Mouse (Mus musculus) intestine, embryonic 16.5 days (tissue): ENCODE measurements around the gene Rbm12b1. TPM values are rescaled to one million over a fixed set of nuclear protein-coding genes. Genes with fewer than 3 reads are reported as not detected.
"Not testable (repeated sequence)": the region's sequence is repeated elsewhere in the genome, so short reads cannot be mapped to it uniquely, and the experiment has no call there.

ENCODE experiments used
- ATAC-seq: fragments of 200-750 bp; cut with Nextera tagmentation; 2 replicates; pipeline ENCODE4 v1.8.0; 2017; ENCODE audit warnings: moderate TSS enrichment, moderate library complexity
- H3K27ac ChIP-seq: fragments of 300-500 bp; sonication (generic); 2 replicates; pipeline ENCODE4 v1.5.1; 2014; ENCODE audit warnings: mild to moderate bottlenecking, low read length
- H3K27me3 ChIP-seq: fragments of 300-500 bp; sonication (generic); replicated peaks from 2 replicates; pipeline ENCODE4 v1.6.1; 2014; ENCODE audit warnings: low read length, control low read depth, mixed read lengths; ENCODE audit not compliant: control insufficient read depth, insufficient read depth
- H3K36me3 ChIP-seq: fragments of 300-500 bp; sonication (generic); 2 replicates; pipeline ENCODE4 v1.6.1; 2014; ENCODE audit warnings: low read length, control low read depth; ENCODE audit not compliant: control insufficient read depth, insufficient read depth
- H3K4me1 ChIP-seq: fragments of 300-500 bp; sonication (generic); 2 replicates; pipeline ENCODE4 v1.6.1; 2014; ENCODE audit warnings: low read length, control low read depth, mixed read lengths; ENCODE audit not compliant: control insufficient read depth, insufficient read depth
- H3K4me2 ChIP-seq: fragments of 300-500 bp; sonication (generic); 2 replicates; pipeline ENCODE4 v1.6.1; 2014; ENCODE audit warnings: low read depth, low read length, control low read depth
- H3K4me3 ChIP-seq: fragments of 300-500 bp; sonication (generic); 2 replicates; pipeline ENCODE4 v1.5.1; 2014; ENCODE audit warnings: mild to moderate bottlenecking, low read length
- H3K9ac ChIP-seq: fragments of 300-500 bp; sonication (generic); 2 replicates; pipeline ENCODE4 v1.6.1; 2014; ENCODE audit warnings: low read depth, low read length
- H3K9me3 ChIP-seq: fragments of 300-500 bp; sonication (generic); 2 replicates; pipeline ENCODE4 v1.6.1; 2016; ENCODE audit warnings: low read length, control low read depth; ENCODE audit not compliant: control insufficient read depth
- WGBS: fragments of 180-500 bp; shearing (Covaris S2); extraction: QIAGEN DNeasy Blood & Tissue Kit; methylation state at CpG from one replicate; pipeline ENCODE4 v1.1.7; 2014; 5-methylcytosine and 5-hydroxymethylcytosine counted together
- polyA plus RNA-seq: library from polyadenylated mRNA; unstranded; fragments of >200 nt; fragmentation: Nextera tagmentation; extraction: Ambion mirVana; gene quantifications from 2 replicates; pipeline ENCODE4 v1.2.1, GENCODE M21; 2015

Gene Rbm12b1
- 4.0 and 4.7 TPM in 2 replicates for polyA plus RNA-seq

DNA sequence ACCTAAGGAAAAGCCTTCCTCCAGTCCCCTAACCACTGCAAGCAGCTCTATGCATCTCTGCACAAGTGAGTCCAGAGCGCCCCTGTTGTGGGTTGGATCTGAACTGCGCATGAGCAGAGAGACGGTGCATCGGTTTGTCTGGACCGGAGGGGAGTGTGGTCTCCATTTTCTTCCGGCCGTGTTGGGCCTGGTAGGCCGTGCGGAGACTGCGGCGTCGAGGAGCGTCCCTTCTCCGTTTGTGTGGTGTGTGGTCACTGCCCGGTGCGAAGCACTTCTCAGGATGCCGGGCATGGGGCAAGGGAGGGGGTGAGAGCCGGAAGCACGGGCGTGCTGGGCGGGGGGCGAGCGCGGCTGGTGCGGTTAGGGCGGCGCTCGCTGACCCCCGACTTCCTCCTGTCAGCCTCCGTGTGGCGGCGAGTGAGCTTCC is at the start of gene Rbm12b1:
Gene Rbm12b1 (plus strand): TSS at position 124 of the 427 bp plus-strand sequence.
- peak within 1 kb of the TSS; percentile 42 for H3K4me3 ChIP-seq
- peak within 1 kb of the TSS; percentile 57 for H3K9ac ChIP-seq
- not testable (repeated sequence) for H3K27me3 ChIP-seq, H3K36me3 ChIP-seq, H3K27ac ChIP-seq, H3K4me1 ChIP-seq, H3K9me3 ChIP-seq
- peak; percentile 100 for ATAC-seq
- H3K4me2 ChIP-seq = peak within 1 kb of the TSS; percentile 52
- WGBS = 2% methylated on average over 17 of the region's 32 CpGs

DNA sequence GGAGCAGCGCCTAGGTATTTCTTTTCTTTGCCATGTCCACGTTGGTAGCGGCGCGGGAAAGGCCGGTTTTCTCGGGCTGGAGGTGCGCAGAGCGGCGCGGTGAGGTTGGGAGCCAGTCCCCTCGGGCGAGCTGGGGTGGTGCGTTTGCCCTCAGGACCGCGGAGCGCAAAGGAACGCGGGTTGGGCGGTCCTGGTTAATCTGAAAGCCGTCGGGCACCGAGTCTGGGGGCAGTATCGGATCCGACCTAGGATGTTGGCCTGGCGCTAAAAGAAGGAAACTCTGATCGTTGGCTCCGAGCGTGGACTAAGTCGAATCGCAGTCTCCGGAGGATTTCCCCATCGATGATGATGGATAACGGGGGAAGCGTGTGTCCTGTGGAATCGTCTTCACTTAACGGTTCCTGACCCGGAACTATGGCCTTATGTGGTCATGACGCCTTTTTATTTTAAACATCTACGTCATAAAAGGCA is 563 bp downstream of the Rbm12b1 start:
- not testable (repeated sequence) for H3K27me3 ChIP-seq, H3K4me1 ChIP-seq, H3K9me3 ChIP-seq, H3K36me3 ChIP-seq, H3K27ac ChIP-seq
- peak overlapping the region; percentile 42 for H3K4me3 ChIP-seq
- H3K9ac ChIP-seq = peak overlapping the region; percentile 45; the same call in 1 of the 2 replicates
- peak; percentile 92 for ATAC-seq
- peak overlapping the region; percentile 37 for H3K4me2 ChIP-seq
- 6% methylated on average over 20 of the region's 40 CpGs for WGBS

DNA sequence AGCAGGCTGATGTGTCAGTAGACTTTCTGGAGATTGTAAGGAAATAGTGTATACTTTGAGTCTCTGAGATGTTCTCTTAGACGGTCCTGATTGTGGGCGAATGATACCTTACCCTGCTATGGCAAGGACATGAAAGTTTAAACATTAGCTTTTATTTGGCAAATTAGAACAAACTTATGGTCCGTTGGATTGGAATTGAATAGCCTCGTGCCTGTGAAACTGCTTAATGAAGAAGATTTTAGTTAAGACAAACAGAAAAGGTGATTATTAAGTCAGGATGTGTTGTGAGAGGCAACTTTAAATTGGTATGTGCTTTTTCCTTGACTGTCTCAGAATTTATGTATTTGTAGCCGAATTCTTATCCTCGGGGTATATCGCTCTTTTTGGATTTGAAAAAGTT is 1.5 kb downstream of the Rbm12b1 start:
- H3K4me3 ChIP-seq, ATAC-seq, H3K4me2 ChIP-seq, H3K9ac ChIP-seq, H3K27ac ChIP-seq, H3K4me1 ChIP-seq, H3K9me3 ChIP-seq, H3K27me3 ChIP-seq, H3K36me3 ChIP-seq: not testable (repeated sequence)
- WGBS = 93% methylated on average over 7 of the region's 7 CpGs

DNA sequence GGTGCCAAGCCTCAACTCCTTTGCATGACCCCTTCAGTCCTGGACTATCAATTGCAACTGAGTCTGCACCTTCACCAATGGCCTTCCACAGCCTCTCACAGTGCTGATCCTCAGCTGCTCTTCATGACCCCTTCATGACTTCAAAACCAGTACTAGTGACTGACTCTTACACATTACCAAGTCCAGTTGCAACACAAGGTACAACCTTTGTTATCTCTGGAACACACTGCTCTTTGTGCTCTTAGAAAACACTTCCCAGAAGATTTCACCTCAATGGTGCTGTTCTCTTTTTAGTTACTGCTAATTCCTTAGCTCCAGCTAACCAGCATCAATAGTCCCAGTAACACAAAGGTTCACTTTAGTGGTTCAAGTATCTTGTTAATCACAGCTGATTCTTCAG is 7.6 kb downstream of the Rbm12b1 start:
- H3K9me3 ChIP-seq = 0 out of 2 replicates have a peak, but pooled peaks cover 2% of the 10 kb centered on the region
- no peak overlapping the region for H3K27ac ChIP-seq
- no peak for ATAC-seq
- no peaks in the 10 kb centered on the region for H3K4me1 ChIP-seq
- no peak overlapping the region for H3K9ac ChIP-seq
- H3K4me3 ChIP-seq = no peak overlapping the region
- H3K4me2 ChIP-seq = no peak overlapping the region
- H3K27me3 ChIP-seq = no peaks in the 10 kb centered on the region
- peaks cover 3% of the 10 kb centered on the region; the same call in 1 of the 2 replicates for H3K36me3 ChIP-seq

DNA sequence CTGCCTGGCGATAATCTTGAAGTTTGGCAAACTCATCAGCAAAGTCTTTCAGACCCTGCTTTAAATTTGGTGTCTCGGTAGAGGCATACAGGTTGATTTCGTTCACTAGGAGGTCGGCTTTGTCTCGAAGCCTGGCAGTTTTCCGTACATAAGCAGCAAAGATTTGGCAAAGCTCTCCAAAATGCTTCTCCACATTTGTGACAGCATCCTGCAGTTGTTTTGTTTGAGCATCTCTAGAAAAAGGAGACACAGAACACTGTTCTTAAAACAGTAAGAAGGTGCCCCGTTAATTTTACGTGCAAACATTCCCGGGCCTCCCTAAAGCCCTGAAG is 30.9 kb downstream of the Rbm12b1 start:
- Histone ChIP-seq H3K4me3 (peak overlapping the region; percentile 87), H3K4me1 (peaks cover 9% of the 10 kb centered on the region), H3K4me2 (peak overlapping the region; percentile 85), H3K9me3 (no peaks in the 10 kb centered on the region), H3K27me3 (no peaks in the 10 kb centered on the region), H3K9ac (peak overlapping the region; percentile 96), H3K27ac (peak overlapping the region; percentile 84; the same call in 1 of the 2 replicates), H3K36me3 (0 out of 2 replicates have a peak, but pooled peaks cover 2% of the 10 kb centered on the region)
- WGBS = 12% methylated on average over 9 of the region's 9 CpGs
- ATAC-seq = no peak

DNA sequence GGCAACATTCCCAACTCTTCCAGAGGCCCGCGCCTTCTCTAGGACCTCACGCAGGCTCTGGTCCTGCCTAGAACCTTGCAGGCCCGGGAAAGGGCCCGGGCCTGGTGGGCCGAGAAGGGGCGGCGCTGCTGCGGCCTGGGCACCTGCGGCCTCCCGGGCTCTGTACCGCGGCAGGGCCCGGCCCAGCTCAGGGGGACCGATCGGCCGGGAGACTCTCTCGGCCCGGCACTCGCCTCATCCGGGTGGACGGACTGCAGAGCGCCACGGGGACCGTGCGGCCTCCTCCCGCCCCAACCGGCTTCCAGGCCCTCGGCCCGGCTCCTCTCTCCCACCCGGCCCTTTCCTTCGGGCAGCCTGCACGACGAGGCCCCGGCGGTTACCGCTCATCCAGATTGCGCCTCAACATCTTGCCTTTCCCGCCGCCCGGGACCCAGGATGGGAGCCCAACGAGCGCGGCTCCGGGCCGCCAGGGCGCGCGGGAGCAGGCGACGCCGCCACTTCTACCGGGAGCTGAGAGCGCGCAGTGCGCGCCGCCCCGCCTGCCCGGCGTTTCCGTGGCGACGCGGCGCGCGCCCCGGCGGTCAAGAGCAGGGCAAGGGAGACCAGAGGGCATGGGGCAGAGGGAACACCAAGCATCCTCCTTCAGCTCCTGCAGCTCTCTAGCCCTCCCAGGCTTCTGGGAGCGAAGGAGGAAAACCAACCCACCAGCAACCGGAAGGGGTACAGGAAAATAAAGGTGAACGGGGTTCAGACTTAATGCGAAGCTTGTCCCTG is 31.4 kb downstream of the Rbm12b1 start, which contains the start of gene Fam92a:
Gene Fam92a (minus strand): TSS at position 698 of the 774 bp plus-strand sequence.
- peak; percentile 96 for ATAC-seq
- H3K9ac ChIP-seq = peak within 1 kb of the TSS; percentile 96
- H3K4me2 ChIP-seq = peak within 1 kb of the TSS; percentile 85
- peak within 1 kb of the TSS; percentile 84 for H3K27ac ChIP-seq
- H3K27me3 ChIP-seq = no peaks in the 10 kb centered on the region
- under 1% methylated on average over 62 of the region's 74 CpGs for WGBS
- H3K4me3 ChIP-seq = peak within 1 kb of the TSS; percentile 87
- H3K4me1 ChIP-seq = peaks cover 9% of the 10 kb centered on the region
- no peaks in the 10 kb centered on the region for H3K9me3 ChIP-seq
- H3K36me3 ChIP-seq = no peaks in the 10 kb centered on the region

DNA sequence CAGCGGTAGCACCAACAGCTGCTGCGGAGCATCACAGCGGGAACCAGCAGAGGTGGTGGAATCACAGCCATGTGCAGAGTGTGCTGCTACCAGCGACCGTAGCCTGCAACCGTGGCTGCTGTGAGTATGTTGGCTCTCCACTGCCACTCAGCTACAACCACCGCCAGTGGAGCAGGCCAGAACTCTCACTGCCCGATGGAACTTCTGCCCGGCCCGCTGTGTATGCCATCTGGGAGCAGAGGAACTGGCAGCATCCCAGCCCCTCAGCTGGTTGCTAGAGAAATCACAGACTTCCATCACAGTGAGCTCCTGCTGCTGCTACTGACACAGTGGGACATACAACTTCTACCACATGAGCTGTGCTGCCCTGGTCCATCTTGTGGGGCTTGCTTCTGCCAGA is 38.9 kb downstream of the Rbm12b1 start:
- H3K27ac ChIP-seq = no peak overlapping the region
- no peaks in the 10 kb centered on the region for H3K9me3 ChIP-seq
- 0 out of 2 replicates have a peak, but pooled peaks cover 2% of the 10 kb centered on the region for H3K27me3 ChIP-seq
- H3K36me3 ChIP-seq = no peaks in the 10 kb centered on the region
- H3K9ac ChIP-seq = no peak overlapping the region
- no peaks in the 10 kb centered on the region for H3K4me1 ChIP-seq
- H3K4me3 ChIP-seq = no peak overlapping the region
- H3K4me2 ChIP-seq = no peak overlapping the region
- 86% methylated on average over 10 of the region's 10 CpGs for WGBS
- no peak for ATAC-seq

Other genes with a start within 250 kb of the Rbm12b1 start
- 0.20 and 0.28 TPM in 2 replicates for gene Gm10604, start 159.0 kb upstream of the Rbm12b1 start, polyA plus RNA-seq
- gene Rbm12b2, start 50.8 kb upstream of the Rbm12b1 start, polyA plus RNA-seq = 7.5 and 8.6 TPM in 2 replicates
- gene Fam92a, start 31.8 kb downstream of the Rbm12b1 start, polyA plus RNA-seq = 42.2 and 47.2 TPM in 2 replicates